Mouse (Mus musculus) layer of hippocampus, postnatal 10 days (tissue): ENCODE measurements around the gene Gm5244. TPM values are rescaled to one million over a fixed set of nuclear protein-coding genes. Genes with fewer than 3 reads are reported as not detected.

Experiments used
- DNase-seq, 2 experiments: peaks; one replicate each; pipeline ENCODE4 v3.0.0; 2021; ENCODE audit warnings: low spot score in 2 of 2
- long read RNA-seq: library from polyadenylated mRNA; stranded (forward); transcript quantifications from one replicate; pipeline ENCODE4 v2.0.0, GENCODE M21; 2023
- total RNA-seq, 2 experiments: library from RNA; stranded (reverse); gene quantifications; 2 replicates each; pipeline ENCODE4 v1.2.3; 2021

Gene Gm5244
- not detected for total RNA-seq
- long read RNA-seq = 0 reads

GRCm38 (mm10) chr19:12846382-12846781 is at the start of gene Gm5244:
TSS of gene Gm5244 (plus strand) at chr19:12846682.
- no peak for DNase-seq

DNA sequence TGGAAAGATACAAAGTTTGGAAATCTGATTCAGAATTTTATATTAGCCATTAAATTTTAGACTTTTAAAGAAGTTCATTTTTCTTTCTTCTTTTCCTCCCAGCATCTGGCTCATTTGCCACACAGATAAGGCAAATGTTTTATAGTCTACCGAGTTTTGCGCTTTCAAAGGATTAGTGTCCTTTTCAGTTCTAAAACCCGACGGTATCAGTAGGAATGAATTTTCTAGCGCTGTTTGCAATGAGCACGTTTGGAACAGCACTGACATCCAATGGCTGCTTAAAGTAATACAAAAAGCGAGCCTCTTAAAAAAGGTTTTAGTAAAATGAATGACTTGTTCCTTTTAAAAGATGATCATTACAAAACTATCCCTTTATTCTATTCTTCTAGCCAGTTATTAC is 49.4 kb upstream of the Gm5244 start:
- DNase-seq = peak; percentile 17 to 33

- DNase-seq = no peak
Measured at GRCm38 (mm10) chr19:12798404-12798803, 48.1 kb upstream of the Gm5244 start.

DNA sequence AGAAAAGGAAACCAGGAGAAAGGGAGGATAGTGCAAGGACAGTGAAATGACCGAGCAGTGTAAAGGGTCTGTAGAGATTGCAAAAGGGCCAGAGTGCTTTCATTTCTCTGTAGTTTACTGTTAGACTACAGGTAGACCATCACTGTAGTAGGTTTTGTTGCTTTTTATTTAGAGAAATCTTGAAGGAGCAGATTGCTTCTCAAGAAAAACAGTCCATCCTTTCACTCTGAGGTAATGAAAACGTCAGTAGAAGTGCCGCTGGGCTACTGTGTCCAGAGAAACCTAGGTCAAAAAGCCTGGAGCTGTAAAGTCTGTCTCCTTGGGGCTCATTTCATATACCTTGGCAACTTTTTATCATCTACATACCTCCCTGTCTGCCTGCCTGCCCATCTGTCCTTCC is 47.4 kb upstream of the Gm5244 start:
- DNase-seq = no peak

DNA sequence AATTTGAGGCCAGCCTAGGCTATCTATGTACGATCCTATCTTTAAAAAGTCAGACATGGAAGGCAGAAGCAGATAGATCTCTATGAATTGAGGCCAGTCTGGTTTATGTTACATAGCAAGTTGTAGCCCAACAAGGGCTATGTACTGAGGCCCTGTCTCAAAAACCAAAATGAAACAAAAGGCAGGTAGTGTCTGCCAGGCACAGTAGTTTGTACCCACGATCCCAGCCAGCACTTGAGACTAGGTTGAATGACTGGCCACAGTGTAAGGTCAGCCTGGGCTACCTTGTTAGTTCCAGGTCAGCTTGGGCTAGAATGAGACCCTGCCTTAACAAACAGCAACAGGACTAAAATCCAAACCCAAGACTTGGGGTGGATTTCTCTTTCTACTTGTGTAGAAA is 45.9 kb upstream of the Gm5244 start:
- DNase-seq = no peak

DNA sequence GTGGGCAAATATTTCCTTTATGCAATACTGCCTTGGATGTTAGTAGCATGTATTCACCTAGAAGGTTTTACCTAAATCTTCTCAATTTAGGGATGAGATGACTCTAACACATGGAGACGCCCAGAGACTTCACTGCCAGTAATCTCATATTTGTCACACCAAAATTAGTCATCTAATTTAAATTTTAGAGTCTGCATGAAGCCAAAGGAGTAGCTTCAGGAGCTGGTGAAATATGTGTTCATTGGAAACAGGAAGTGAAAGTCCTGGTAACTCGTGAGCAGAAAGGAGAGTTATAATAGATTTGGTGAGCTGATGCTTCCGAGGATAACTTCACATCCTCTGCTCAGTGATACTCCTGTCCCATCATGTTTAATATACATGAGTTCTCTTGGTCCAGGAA is 45.4 kb upstream of the Gm5244 start:
- DNase-seq = no peak

DNA sequence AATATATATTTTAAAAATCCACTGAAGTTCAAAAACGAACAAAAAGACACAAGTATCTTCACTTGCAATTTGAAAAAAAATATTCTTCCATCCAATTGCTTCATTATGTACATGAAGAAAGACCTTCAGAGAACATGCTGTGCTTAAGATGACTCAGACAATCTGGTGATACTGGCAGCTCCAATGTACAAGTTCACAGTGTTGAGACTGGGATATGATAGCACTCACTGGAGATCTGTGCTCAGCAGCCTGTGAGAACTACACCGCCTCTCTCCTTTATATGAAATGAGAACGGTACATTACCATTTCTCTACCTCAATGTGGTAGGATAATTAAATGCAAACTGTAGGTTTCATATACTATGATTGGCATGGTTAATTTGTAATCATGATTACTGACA is 43.7 kb upstream of the Gm5244 start:
- no peak for DNase-seq

DNA sequence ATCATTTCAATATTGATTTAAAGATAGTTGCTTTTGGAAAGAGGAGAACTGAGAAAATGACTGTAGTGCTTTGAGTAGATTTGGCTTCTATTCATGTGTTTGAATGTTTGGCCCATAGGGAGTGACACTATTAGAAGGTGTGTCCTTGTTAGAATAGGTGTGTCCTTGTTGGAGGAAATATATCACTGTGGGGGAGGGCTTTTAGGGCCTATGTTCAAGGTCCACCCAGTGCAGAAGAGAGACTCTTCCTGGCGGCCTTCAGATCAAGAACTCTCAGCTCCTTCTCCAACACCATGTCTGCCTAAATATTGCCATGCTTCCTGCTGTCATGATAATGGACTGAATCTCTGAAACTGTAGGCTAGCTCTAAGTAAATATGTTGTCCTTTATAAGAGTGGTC is 42.2 kb upstream of the Gm5244 start:
- DNase-seq = no peak

- no peak for DNase-seq
Measured at GRCm38 (mm10) chr19:12805730-12806129, 40.8 kb upstream of the Gm5244 start.

- no peak for DNase-seq
Measured at GRCm38 (mm10) chr19:12806214-12806613, 40.3 kb upstream of the Gm5244 start.

DNA sequence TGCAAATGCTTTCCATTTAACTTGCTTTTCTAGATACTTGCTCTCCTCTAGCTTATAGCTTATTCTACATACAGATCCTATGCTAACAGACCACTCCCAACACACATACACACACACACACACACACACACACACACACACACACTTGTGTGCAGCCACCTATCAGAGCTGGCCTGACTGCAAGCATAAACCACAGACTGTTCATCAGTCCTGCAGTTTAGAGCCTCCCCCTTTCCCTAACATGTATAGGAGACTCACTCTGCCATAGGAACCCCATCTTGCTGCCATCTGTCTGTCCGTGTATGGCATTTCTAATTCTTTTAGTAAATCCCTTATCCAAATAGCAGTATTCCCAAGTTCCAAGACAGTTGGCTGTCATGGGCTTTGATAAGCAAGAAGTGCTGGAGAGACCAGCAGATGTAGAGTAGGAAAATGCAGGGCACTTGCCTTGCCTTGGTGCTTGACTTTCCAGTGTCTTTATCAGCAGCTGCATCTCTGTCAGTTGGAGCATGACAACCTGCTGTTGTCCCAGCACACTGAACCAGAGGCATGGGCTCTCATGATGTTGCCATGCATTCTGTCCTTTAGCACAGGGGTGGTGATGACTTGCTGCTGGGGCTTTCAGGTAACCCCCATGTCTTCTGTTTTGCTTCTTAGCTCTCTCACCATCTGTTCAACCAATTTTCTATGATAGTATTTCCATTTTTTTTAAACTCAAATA is 33.7 kb upstream of the Gm5244 start:
- DNase-seq = no peak

- no peak for DNase-seq
Measured at GRCm38 (mm10) chr19:12813883-12814282, 32.6 kb upstream of the Gm5244 start.

- DNase-seq = no peak
Measured at GRCm38 (mm10) chr19:12818507-12818906, 28.0 kb upstream of the Gm5244 start.

DNA sequence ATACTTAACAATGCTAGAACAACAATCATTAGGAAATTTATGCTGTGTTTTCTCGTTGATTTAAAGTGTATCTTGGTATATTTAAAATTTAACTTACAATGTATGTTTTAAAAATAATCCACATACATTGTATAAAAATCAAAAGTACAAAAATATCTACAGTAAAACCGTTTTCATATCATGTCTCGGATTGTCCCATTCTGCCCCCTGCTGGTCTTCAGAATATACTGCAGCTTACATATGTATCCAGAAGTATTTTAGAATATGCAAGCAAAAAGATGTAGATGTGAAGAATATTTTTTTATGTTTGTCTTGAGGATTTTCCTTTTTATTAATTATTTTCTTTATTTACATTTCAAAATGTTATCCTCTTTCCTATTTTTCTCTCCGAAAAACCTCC is 26.1 kb upstream of the Gm5244 start:
- no peak for DNase-seq

- DNase-seq = no peak
Measured at GRCm38 (mm10) chr19:12824549-12824948, 21.9 kb upstream of the Gm5244 start.

DNA sequence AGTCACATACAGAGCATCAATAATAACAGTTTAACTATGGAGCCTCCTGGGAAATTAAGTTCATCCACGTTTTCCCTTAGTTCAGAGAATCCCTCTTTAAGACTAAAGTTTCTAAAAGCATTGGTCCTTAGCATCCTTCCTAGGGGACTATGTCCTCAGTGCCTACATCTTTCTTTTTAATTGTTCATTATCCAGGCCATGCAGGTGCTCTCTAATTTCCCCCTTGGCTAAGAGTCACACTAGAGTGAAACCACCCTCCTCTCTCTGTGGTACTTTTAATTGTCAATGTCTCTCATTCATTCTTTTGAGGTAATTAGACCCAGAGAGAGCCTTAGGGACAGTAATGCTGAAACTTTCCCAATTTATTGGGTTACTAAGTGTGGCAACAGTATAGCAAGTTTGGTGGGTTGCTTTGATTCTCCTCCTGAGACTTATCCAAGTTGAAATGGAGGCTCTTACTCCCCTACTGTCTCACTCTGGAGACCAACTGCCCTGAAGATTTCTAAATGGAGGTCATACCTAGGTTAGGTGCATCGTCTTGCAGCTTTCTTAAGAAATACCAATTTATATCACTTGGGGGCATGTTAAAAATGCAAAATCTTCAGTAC is 15.6 kb upstream of the Gm5244 start:
- no peak for DNase-seq

DNA sequence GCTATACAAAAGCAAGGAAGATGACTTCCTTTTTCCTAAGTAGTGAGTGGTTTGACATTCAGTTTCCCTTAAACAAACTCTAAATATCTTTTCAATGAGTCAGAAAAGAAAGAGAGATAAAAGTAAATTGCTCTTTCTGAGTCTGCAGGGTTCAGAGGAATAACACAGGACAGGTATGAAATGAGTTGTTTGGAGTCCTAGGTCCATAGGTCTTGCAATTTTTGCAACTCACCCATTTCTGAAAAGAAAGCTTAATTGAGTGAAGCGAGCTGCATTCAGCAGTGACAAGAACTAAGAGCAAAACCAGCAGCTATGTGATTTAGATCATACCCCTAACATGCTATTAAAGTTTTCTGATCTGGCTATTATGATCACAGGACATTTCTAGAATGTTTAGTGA is 14.9 kb upstream of the Gm5244 start:
- DNase-seq = no peak

DNA sequence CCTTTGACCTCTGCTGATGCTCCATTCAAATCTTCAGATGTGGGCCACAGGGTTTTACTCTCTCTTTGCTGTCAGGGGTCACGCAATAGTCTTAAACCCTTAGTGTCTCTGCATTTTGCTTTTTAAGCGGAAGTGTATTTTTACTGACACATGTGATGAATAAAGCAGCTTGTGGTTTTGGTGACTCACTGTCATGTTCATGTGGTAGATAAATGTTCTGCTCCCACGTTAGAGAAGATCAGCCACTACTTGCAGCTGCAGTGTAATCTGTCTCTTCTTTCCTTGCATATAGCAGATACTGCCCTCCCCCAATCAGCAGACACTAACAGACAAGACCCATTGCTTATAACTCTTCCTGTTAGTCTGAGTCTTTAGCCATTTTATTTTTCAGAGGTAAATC is 12.9 kb upstream of the Gm5244 start:
- DNase-seq = no peak

DNA sequence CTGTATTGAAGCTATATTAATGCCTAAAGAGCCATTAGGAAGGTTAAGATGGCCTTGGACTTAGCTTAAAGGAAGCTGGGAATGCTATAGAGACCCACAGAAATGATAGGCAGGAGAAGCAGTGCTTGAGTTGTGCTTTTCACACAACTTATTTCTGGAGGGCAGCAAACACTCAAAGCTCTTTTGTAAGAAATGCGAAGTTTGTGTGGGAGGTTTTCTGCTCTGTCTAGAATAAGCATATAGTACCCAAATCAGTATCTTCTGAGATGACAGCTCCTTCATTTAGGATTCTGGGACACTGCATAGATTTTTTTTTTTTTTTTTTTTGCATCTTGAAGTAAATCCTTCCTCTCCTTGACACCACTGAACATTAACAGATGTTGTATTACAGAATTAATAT is 8.0 kb upstream of the Gm5244 start:
- DNase-seq = no peak

DNA sequence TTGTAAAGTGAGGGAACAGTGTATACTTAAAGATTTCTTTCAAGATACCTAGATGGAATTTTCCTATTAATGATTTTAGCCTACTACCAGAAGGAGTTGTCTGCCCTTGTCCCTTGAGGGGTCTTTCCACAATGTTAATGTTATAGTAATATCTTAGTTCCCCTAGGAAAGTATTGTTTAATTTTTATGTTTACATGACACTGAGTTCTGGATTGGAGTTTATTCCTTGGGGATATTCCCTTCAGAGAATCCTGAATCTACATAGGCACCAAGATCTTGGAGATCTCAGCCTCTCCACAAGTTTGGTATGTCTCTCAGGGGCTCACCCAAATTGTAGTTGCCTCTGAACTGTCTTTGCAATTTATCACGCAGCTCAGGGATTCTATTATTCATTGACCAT is 10.5 kb downstream of the Gm5244 start, which contains the start of gene Olfr1444:
TSS of gene Olfr1444 (plus strand) at position 301 of the 400 bp plus-strand sequence.
- no peak for DNase-seq

DNA sequence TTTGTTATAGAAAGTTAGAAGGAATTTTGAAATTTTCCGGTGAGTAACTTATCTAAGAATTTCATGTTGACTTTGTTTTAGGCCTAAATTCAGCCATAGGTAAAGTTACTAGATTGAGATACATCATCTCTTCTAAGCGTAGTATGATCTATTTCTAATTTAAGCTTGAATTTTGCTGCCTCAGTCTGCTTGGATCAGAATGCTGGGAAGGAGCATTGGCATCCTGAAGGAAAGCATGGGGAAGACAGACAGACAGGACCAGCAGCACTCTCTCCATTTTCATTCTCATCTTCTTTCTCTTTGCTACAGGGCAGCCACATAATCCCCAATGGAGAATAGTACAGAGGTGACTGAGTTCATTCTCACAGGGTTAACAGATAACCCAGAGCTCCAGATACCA is 37.1 kb downstream of the Gm5244 start, which contains the start of gene Olfr1445:
TSS of gene Olfr1445 (plus strand) at position 301 of the 400 bp plus-strand sequence.
- no peak for DNase-seq

- DNase-seq = no peak
Measured at GRCm38 (mm10) chr19:12893424-12893823, 46.9 kb downstream of the Gm5244 start, which contains the start of gene Olfr1446. TSS of gene Olfr1446 (minus strand) at chr19:12893524.
